Mouse (Mus musculus) brain, embryonic 14.5 days (tissue): Measurements from ENCODE around the gene BC049715.

Source experiments
- CTCF ChIP-seq: fragments of 200-500 bp; IDR thresholded peaks from 2 replicates; pipeline ENCODE4 v1.5.1; 2012; ENCODE audit warnings: inconsistent platforms, mild to moderate bottlenecking, moderate library complexity, borderline replicate concordance; ENCODE audit not compliant: insufficient read depth, insufficient read length; ENCODE audit errors: extremely low read depth
- POLR2A ChIP-seq: fragments of 200-500 bp; IDR thresholded peaks from 2 replicates; pipeline ENCODE4 v1.6.1; 2012; ENCODE audit warnings: mild to moderate bottlenecking, inconsistent platforms, borderline replicate concordance; ENCODE audit not compliant: poor library complexity, insufficient read depth, insufficient read length, severe bottlenecking; ENCODE audit errors: extremely low read depth

GRCm38 (mm10) chr6:136855183-136855582 is 27.8 kb downstream of the BC049715 start:
- TF ChIP-seq CTCF (no peak), POLR2A (no peak)
